Mouse (Mus musculus): ENCODE measurements around the gene Dusp15. TPM values are rescaled to one million over a fixed set of nuclear protein-coding genes. Genes with fewer than 3 reads are reported as not detected.

Dusp15 gene
- polyA plus RNA-seq, 1 experiment from 2014 or later = 0.80 TPM

DNA sequence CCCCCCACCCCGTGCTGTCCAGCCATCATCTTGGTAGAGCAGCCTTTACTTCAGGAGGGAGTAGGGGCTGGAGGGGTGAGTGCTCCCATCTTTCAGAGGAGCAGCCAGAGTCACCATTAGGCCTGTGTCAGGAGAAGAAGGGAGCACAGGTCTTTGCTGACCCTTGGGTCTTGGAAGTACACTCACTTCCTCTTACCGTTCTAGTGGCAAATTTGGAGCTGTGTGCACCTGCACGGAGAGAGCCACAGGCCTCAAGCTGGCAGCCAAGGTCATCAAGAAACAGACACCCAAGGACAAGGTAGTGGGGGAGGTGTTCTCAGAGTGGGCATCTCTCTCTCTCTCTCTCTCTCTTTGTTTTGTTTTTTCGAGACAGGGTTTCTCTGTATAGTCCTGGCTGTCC, 36.0 kb downstream of the Dusp15 start:
- ATAC-seq (replicated peaks; ENCODE audit: low FRiP score) (no peak), DNase-seq (ENCODE audit: low spot score) (no peak)
- Histone ChIP-seq H3K36me3 (ENCODE audit: control insufficient read depth, insufficient read depth, low read length) (no peaks in the 10 kb centered on the region), H3K4me3 (ENCODE audit: low read depth, low read length) (no peak overlapping the region), H3K27ac (ENCODE audit: low read depth, low read length) (no peak overlapping the region), H3K9me3 (ENCODE audit: control insufficient read depth, low read length) (no peaks in the 10 kb centered on the region), H3K9ac (ENCODE audit: low read length) (no peak overlapping the region), H3K4me2 (ENCODE audit: low read depth, low read length, severe bottlenecking) (no peak overlapping the region), H3K4me1 (replicated peaks; ENCODE audit: control insufficient read depth, insufficient read depth, low read length) (no peaks in the 10 kb centered on the region), H3K27me3 (ENCODE audit: control insufficient read depth, insufficient read depth, low read length) (peaks cover 21% of the 10 kb centered on the region)
- 74% methylated on average over 4 of the region's 4 CpGs for whole genome bisulfite sequencing

DNA sequence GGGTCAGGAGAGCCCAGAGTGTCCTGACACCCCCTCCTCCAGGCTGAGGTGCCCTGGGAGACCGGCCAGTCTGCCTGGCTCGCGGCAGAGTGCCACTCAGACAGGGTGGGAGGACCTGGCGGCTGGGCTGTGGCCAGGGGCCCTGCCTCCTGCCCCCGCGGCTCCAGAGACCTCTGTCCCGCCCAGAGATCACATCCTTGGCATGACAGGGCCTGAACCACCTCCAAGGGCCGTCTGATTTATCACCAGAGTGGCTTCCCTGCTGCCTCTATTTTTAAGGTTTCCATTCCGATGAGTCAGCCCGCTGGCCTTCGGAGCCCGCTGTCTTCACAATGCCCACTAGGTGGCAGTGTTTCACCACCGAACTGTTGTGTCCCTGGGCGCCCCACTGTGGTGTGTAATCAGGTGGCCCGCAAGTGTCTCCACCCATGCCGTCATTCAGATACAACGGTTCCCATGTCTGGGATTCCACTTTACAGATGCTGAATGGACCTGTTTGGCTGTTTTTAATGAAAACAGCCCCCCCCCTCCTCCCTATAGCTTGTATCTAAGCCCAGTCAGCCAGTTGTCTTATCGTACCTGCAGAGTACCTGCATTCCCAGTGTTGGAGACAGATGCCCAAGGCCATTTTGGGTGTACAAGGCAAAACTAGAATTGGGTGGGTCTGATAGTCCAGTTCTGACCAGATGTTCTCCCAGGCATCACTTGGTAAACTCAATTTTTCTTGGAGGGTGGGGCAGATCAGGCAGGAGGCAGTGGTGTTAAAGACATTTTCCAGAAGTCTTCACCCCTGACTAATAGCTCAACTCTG, 37.0 kb downstream of the Dusp15 start:
- H3K36me3 ChIP-seq (ENCODE audit: control insufficient read depth, insufficient read depth, low read length) = no peaks in the 10 kb centered on the region
- no peaks in the 10 kb centered on the region for H3K9me3 ChIP-seq (ENCODE audit: control insufficient read depth, low read length)
- WGBS = 3% methylated on average over 17 of the region's 18 CpGs
- DNase-seq (ENCODE audit: low spot score) (peak; percentile 91), ATAC-seq (replicated peaks; ENCODE audit: low FRiP score) (peak; percentile 76)
- H3K4me3 ChIP-seq (ENCODE audit: low read depth, low read length) = no peak overlapping the region
- H3K27me3 ChIP-seq (ENCODE audit: control insufficient read depth, insufficient read depth, low read length) = peaks cover 23% of the 10 kb centered on the region
- no peak overlapping the region for H3K9ac ChIP-seq (ENCODE audit: low read length)
- no peaks in the 10 kb centered on the region for H3K4me1 ChIP-seq (replicated peaks; ENCODE audit: control insufficient read depth, insufficient read depth, low read length)
- no peak overlapping the region for H3K27ac ChIP-seq (ENCODE audit: low read depth, low read length)
- H3K4me2 ChIP-seq (ENCODE audit: low read depth, low read length, severe bottlenecking) = peak overlapping the region; percentile 32; the same call in 1 of the 2 replicates

DNA sequence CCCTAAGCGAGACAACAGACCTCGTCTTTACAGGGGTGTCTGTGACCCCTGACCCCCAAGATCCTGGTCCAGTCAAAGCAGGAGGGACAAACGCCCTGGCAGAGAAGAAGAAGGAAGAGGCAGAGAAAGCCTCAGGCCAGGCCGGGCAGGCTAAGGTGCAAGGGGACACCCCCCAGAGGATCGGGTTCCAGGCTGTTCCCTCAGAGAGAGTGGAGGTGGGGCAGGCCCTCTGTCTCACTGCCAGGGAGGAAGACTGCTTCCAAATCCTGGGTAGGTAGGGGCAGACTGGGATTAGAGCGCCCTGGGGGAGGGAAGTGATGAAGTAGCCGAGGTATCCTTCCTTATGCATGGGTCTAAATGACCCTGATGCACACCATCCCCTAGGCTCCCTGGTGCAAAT, 38.0 kb downstream of the Dusp15 start:
- H3K27me3 ChIP-seq (ENCODE audit: control insufficient read depth, insufficient read depth, low read length) = peaks cover 23% of the 10 kb centered on the region

DNA sequence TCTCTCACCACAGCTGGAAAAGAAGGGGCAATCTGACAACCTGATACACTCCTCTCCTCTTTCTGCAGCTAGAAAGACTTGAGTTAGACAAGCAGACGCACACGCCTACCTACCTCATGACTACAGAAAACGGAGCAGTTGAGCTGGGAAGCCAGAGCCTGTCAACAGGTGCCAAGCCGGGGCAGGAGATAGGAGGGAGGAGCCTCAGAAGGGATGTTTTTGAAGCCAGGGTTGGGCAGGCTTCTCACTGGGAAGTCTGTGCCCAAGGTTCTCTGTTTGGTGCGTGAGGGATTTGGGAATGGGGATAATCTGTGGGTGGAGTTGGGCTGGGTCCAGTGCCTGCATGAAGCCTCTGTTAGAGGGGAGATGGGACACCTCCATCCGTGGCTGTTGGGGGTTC, 40.1 kb downstream of the Dusp15 start:
- ATAC-seq (replicated peaks; ENCODE audit: low FRiP score) = no peak
- H3K4me3 ChIP-seq (ENCODE audit: low read depth, low read length) = no peak overlapping the region
- H3K9ac ChIP-seq (ENCODE audit: low read length) = no peak overlapping the region
- H3K27me3 ChIP-seq (ENCODE audit: control insufficient read depth, insufficient read depth, low read length) = peaks cover 23% of the 10 kb centered on the region
- no peak overlapping the region for H3K27ac ChIP-seq (ENCODE audit: low read depth, low read length)
- DNase-seq (ENCODE audit: low spot score) = no peak
- 30% methylated on average over 6 of the region's 6 CpGs for WGBS
- H3K36me3 ChIP-seq (ENCODE audit: control insufficient read depth, insufficient read depth, low read length) = no peaks in the 10 kb centered on the region
- no peaks in the 10 kb centered on the region for H3K4me1 ChIP-seq (replicated peaks; ENCODE audit: control insufficient read depth, insufficient read depth, low read length)
- H3K9me3 ChIP-seq (ENCODE audit: control insufficient read depth, low read length) = no peaks in the 10 kb centered on the region
- no peak overlapping the region for H3K4me2 ChIP-seq (ENCODE audit: low read depth, low read length, severe bottlenecking)

More for the DNA sequence above, 38.0 kb downstream of the Dusp15 start:
- H3K36me3 ChIP-seq (ENCODE audit: control insufficient read depth, insufficient read depth, low read length) = no peaks in the 10 kb centered on the region
- H3K9ac ChIP-seq (ENCODE audit: low read length) = no peak overlapping the region
- no peaks in the 10 kb centered on the region for H3K4me1 ChIP-seq (replicated peaks; ENCODE audit: control insufficient read depth, insufficient read depth, low read length)
- ATAC-seq (replicated peaks; ENCODE audit: low FRiP score) (no peak), DNase-seq (ENCODE audit: low spot score) (no peak)
- 39% methylated on average over 7 of the region's 7 CpGs for WGBS
- H3K9me3 ChIP-seq (ENCODE audit: control insufficient read depth, low read length) = no peaks in the 10 kb centered on the region
- H3K4me2 ChIP-seq (ENCODE audit: low read depth, low read length, severe bottlenecking) = no peak overlapping the region
- no peak overlapping the region for H3K27ac ChIP-seq (ENCODE audit: low read depth, low read length)
- no peak overlapping the region for H3K4me3 ChIP-seq (ENCODE audit: low read depth, low read length)

DNA sequence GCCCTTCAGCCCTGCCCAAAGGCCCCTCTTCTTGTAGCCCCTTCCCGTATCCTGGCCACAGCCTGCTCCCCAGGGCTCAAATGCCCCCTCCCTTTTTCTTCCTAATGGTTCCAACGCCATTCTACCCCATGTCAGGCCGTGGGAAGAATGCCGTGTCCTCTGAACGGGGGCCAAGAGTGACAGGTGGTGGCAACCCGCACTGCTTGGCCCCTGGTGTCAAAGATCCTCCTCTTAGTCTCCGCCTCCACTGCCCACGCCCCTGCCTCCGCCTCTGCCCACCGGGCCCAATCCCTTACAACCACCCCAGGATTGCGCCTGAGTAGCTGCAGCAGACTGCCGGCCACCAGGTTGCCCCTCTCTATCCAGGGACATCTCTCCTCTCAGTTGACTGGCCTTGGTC, 40.5 kb downstream of the Dusp15 start, which contains the start of gene Mylk2:
Gene Mylk2, plus strand, starts transcription at position 322 of the 400 bp plus-strand sequence.
- H3K9ac ChIP-seq (ENCODE audit: low read length) = no peak within 1 kb of the TSS
- H3K4me2 ChIP-seq (ENCODE audit: low read depth, low read length, severe bottlenecking) = no peak within 1 kb of the TSS
- no peaks in the 10 kb centered on the region for H3K36me3 ChIP-seq (ENCODE audit: control insufficient read depth, insufficient read depth, low read length)
- H3K4me1 ChIP-seq (replicated peaks; ENCODE audit: control insufficient read depth, insufficient read depth, low read length) = no peaks in the 10 kb centered on the region
- ATAC-seq (replicated peaks; ENCODE audit: low FRiP score) (no peak), DNase-seq (ENCODE audit: low spot score) (no peak)
- H3K27ac ChIP-seq (ENCODE audit: low read depth, low read length) = no peak within 1 kb of the TSS
- no peak within 1 kb of the TSS for H3K4me3 ChIP-seq (ENCODE audit: low read depth, low read length)
- peaks cover 23% of the 10 kb centered on the region for H3K27me3 ChIP-seq (ENCODE audit: control insufficient read depth, insufficient read depth, low read length)
- 23% methylated on average over 12 of the region's 12 CpGs for WGBS
- H3K9me3 ChIP-seq (ENCODE audit: control insufficient read depth, low read length) = no peaks in the 10 kb centered on the region

DNA sequence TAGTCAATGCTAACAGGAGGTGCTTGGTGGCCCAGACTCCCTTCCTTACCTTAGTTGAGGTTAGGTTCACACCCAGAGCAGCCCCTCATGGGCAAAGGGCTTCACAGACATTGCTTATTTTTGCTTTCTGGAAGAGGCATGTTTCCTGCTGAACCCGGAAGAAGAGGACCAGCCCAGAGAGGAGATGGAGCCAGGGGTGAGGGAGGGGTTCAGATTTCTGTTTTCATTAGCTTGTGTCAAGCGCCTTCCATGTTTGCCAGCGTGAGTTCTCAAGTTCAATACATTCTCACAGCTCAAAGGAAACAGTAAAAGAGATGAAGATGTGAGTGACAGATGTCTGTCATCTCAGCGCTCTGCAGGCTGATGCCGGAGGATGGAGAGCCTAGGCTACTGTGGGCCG, 41.6 kb downstream of the Dusp15 start:
- WGBS = 80% methylated on average over 6 of the region's 6 CpGs
- Histone ChIP-seq H3K36me3 (ENCODE audit: control insufficient read depth, insufficient read depth, low read length) (no peaks in the 10 kb centered on the region), H3K27me3 (ENCODE audit: control insufficient read depth, insufficient read depth, low read length) (peaks cover 23% of the 10 kb centered on the region), H3K4me3 (ENCODE audit: low read depth, low read length) (no peak overlapping the region), H3K4me2 (ENCODE audit: low read depth, low read length, severe bottlenecking) (no peak overlapping the region), H3K9me3 (ENCODE audit: control insufficient read depth, low read length) (no peaks in the 10 kb centered on the region), H3K9ac (ENCODE audit: low read length) (no peak overlapping the region), H3K4me1 (replicated peaks; ENCODE audit: control insufficient read depth, insufficient read depth, low read length) (no peaks in the 10 kb centered on the region), H3K27ac (ENCODE audit: low read depth, low read length) (no peak overlapping the region)
- no peak for ATAC-seq (replicated peaks; ENCODE audit: low FRiP score)
- no peak for DNase-seq (ENCODE audit: low spot score)

DNA sequence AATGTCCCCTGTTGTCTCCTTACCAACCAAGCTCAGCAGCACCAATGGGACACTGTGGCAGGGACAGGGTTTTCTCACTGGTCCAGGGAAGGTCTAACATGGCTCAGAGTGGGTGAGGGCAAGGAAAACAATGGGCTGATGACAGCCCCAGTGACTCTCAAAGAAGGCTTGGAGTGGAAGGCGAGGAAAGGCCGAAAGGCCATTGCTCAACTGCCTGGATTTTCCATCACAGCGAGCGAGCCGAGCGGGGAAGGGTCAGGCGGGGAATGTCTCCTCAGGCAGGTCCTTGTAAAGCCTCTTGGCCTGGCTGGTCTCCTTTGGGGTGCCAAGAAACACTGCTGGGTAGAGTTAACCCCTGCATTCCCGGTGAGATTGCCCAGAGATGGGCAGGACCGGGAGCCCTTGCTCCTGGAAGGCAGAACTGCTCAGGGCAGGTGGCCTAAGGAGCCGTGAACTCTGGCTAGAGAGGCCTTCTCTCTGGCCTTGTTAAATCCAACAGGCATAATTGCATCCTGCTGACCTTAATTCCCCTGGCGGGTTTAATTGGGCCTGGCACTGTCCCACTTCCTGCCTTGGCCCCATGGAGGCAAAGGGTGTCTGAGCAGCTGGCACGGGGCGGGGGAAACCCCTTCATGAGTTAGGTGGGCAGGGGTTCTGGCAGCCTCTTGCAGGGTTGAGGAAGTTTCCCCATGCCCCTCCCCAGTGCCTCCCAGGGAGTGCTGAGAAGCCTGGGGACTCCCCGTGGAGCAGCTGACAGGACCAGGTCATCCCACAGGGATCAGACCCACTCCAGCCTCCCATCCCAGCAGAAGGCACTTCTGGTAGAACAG, 44.2 kb downstream of the Dusp15 start:
- no peaks in the 10 kb centered on the region for H3K36me3 ChIP-seq (ENCODE audit: control insufficient read depth, insufficient read depth, low read length)
- DNase-seq (ENCODE audit: low spot score) (no peak), ATAC-seq (replicated peaks; ENCODE audit: low FRiP score) (no peak)
- no peaks in the 10 kb centered on the region for H3K4me1 ChIP-seq (replicated peaks; ENCODE audit: control insufficient read depth, insufficient read depth, low read length)
- H3K4me2 ChIP-seq (ENCODE audit: low read depth, low read length, severe bottlenecking) = no peak overlapping the region
- H3K27me3 ChIP-seq (ENCODE audit: control insufficient read depth, insufficient read depth, low read length) = peaks cover 12% of the 10 kb centered on the region
- WGBS = 62% methylated on average over 14 of the region's 14 CpGs
- H3K9ac ChIP-seq (ENCODE audit: low read length) = no peak overlapping the region
- no peak overlapping the region for H3K4me3 ChIP-seq (ENCODE audit: low read depth, low read length)
- no peak overlapping the region for H3K27ac ChIP-seq (ENCODE audit: low read depth, low read length)
- H3K9me3 ChIP-seq (ENCODE audit: control insufficient read depth, low read length) = no peaks in the 10 kb centered on the region

DNA sequence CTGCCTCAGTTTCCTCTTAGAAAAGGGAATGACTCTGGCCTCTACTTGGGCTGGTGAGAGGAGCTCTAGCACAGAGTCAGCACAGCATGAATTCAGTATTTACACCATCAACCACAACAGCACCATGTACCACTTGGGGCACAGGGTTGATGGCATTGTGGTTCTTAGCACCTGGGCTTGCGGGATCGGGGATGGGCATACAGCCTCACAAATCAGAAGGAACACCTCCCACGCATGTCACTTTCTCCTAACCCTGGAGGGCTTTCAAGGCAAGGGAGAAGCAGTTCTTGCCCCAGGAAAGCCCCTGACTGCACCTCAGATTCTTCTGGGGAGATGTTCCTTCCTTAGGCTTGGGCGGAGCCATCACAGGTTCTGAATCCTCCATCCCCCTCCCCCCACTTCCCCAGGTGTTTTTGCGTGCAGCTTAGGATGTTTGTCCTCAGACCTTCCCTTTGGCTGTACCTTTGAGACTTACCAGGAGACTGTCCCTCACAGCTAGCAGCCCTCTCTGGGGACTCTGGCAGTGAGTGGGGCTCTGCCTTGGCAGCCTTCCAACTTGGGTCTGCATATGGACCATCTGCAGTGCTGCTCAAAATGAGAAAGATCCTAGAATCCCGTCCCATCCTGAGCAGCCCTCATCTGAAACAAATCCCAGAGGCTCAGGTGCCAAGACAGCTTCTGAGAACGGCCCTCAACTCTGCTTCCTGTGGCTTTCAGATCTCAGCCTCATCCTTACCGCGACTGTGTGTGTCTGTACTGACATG, 45.0 kb downstream of the Dusp15 start:
- ATAC-seq (replicated peaks; ENCODE audit: low FRiP score) (no peak), DNase-seq (ENCODE audit: low spot score) (no peak)
- Histone ChIP-seq H3K36me3 (ENCODE audit: control insufficient read depth, insufficient read depth, low read length) (no peaks in the 10 kb centered on the region), H3K4me2 (ENCODE audit: low read depth, low read length, severe bottlenecking) (no peak overlapping the region), H3K4me1 (replicated peaks; ENCODE audit: control insufficient read depth, insufficient read depth, low read length) (no peaks in the 10 kb centered on the region), H3K9me3 (ENCODE audit: control insufficient read depth, low read length) (no peaks in the 10 kb centered on the region), H3K9ac (ENCODE audit: low read length) (no peak overlapping the region), H3K4me3 (ENCODE audit: low read depth, low read length) (no peak overlapping the region), H3K27ac (ENCODE audit: low read depth, low read length) (no peak overlapping the region), H3K27me3 (ENCODE audit: control insufficient read depth, insufficient read depth, low read length) (peaks cover 7% of the 10 kb centered on the region)
- WGBS = 68% methylated on average over 9 of the region's 9 CpGs

Data from forebrain, embryonic 11.5 days (tissue).